Mouse (Mus musculus) brain, embryonic 14.5 days (tissue): Measurements from ENCODE around the gene Themis3.

Source experiments
- CTCF ChIP-seq: fragments of 200-500 bp; IDR thresholded peaks from 2 replicates; pipeline ENCODE4 v1.5.1; 2012; ENCODE audit warnings: inconsistent platforms, mild to moderate bottlenecking, moderate library complexity, borderline replicate concordance; ENCODE audit not compliant: insufficient read depth, insufficient read length; ENCODE audit errors: extremely low read depth
- POLR2A ChIP-seq: fragments of 200-500 bp; IDR thresholded peaks from 2 replicates; pipeline ENCODE4 v1.6.1; 2012; ENCODE audit warnings: mild to moderate bottlenecking, inconsistent platforms, borderline replicate concordance; ENCODE audit not compliant: poor library complexity, insufficient read depth, insufficient read length, severe bottlenecking; ENCODE audit errors: extremely low read depth

DNA sequence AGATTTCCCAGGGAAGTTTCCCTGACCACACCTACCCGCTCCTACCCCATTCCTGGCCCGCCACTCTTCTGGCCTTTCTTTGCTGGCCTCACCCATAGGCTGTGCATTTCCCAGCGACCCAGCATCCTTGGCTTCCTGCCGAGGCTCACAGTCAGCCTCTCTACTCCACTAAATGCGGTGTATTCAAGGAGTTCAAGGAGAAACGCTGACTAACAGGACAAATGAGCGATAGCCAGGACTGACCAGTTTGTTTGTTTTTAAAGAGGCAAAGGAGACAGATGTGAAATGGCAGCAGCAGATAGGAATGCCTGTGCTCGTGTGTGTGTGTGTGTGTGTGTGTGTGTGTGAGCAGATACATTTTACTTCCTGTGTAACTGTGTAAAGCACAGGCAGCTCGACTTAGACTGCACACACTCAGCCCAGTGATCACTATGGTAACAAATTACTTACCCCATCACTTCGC is 84.2 kb downstream of the Themis3 start:
- TF ChIP-seq POLR2A: no peak
- no peak for TF ChIP-seq CTCF
